Mouse (Mus musculus): ENCODE results near the gene Actn4.

- TF ChIP-seq CTCF (IDR thresholded peaks at IDR 0.05; ENCODE audit: control insufficient read depth, insufficient read depth, insufficient read length): no peak
- TF ChIP-seq MAX (IDR thresholded peaks at IDR 0.05): no peak
- no peak for TF ChIP-seq USF1 (IDR thresholded peaks at IDR 0.05; ENCODE audit: low read depth)
- no peak for TF ChIP-seq MYOG (IDR thresholded peaks at IDR 0.05; ENCODE audit: control insufficient read depth, extremely low read depth, insufficient read length)
Measured at GRCm38 (mm10) chr7:28897661-28898060, 64.5 kb downstream of the Actn4 start.
